Mouse (Mus musculus) activated CD4-positive, CD25-positive, alpha-beta regulatory T cell (primary cell): Measurements from ENCODE around the gene Shisal2b. TPM values are rescaled to one million over a fixed set of nuclear protein-coding genes. Genes with fewer than 3 reads are reported as not detected.

Source experiments
- polyA plus RNA-seq, 2 experiments: library from polyadenylated mRNA; unstranded; fragments of 100-300 nt; shearing (Covaris generic); gene quantifications; one replicate each; pipeline ENCODE4 v1.2.1; 2017

Shisal2b gene
- polyA plus RNA-seq: not detected

DNA sequence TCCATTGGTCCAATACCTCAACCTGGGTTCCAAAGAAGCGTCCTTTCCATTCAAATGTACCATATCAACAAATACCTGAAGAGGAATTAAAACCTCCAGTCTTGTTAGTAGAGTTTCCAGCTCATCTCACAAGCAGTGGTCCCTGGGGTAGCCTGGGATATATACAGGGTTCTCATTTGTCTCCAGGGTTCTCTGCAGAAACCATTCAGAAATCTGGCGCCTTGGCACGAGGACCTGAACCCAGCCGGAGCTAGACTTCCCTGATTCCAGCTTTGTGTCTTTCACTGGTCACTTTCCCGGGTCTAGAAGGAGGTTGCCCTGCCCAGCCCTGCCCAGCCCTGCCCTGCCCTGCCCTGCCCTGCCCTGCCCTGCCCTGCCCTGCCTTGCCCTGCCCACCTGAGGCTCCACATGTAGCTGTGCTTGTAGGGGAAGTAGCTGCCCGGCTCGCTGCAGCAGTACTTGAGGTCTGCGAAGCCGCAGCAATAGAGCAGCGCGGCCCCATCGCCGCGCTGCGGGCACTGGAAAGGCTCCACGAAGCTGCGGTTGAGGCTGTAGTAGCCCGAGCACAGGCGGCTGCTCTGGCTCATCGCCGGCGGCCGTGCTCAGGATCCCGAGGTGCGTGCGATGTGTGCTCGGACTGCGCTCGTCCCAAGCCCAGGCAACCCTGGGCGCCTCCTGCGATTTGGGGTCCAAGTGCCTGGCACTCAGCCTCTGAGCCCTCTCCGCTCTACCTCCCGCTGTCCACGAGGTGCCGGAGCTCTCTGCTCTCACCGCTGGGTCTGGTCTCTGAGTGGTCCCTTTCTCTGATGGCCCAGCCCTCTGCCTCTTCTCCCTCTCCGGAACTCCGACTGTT lies at the start of gene Shisal2b:
Gene Shisal2b, minus strand, starts transcription at position 767 of the 853 bp plus-strand sequence.

DNA sequence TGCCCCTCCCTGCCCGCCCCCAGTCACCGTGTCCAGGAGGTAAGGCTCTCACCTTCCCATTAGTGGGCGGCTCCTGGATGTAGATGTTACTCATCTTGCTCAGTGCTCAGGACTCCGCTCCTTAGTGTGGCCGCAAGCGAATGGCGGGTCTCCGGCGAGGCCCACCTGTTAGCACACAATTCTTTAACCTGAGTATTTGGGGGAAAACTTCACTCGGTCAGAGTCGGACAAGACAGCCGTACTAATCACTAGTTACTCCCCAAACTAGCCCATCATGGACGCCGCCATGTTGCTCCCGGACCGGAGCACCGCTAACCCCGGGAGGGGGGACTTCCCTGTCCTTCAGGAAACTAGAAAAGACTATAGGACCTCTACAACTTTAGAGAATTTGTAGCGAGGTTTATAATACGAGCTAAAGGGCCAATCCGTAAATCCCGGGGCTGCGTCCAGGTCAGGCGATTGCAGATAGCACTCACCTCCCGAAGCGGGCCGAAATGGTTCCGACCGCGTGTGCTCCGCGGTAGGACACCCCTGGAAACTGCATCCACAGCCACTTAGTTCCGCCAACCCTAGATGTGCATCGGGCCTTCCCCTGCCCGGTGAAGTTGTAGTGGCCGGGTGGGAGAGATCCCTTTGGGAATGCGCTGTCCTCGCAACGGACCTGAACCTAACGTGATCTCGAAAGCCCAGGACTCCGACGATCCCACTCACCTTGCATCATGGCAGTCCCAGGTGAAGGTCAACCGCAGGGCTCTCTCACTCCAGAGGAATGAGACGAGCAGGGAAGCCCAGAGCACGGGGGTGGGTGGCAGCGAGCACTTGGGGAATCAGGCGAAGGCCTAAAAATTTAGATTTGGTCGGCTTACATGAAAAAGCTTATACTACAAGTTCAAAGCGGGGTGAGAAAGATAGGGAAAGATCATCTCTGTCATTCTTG lies 46.8 kb downstream of the Shisal2b start, which contains the start of gene Cwc27:
Gene Cwc27, minus strand, starts transcription at position 508 of the 937 bp plus-strand sequence.

Other genes starting within 250 kb of the Shisal2b start
- gene Srek1ip1, start 71.4 kb downstream of the Shisal2b start, polyA plus RNA-seq: 10 to 100 TPM; 10.8 to 13.7 TPM
- gene Cwc27, start 46.8 kb downstream of the Shisal2b start, polyA plus RNA-seq: 10 to 100 TPM; 23.0 to 31.4 TPM
- not detected for gene Rgs7bp, start 191.0 kb upstream of the Shisal2b start, polyA plus RNA-seq
- under 1 TPM in 1 of 2 experiments, not detected in 1; 0.11 TPM for gene 4933425L06Rik, start 218.2 kb upstream of the Shisal2b start, polyA plus RNA-seq